Comparison of ENCODE assay signal across 8 mouse cellular contexts in the genomic region with DNA sequence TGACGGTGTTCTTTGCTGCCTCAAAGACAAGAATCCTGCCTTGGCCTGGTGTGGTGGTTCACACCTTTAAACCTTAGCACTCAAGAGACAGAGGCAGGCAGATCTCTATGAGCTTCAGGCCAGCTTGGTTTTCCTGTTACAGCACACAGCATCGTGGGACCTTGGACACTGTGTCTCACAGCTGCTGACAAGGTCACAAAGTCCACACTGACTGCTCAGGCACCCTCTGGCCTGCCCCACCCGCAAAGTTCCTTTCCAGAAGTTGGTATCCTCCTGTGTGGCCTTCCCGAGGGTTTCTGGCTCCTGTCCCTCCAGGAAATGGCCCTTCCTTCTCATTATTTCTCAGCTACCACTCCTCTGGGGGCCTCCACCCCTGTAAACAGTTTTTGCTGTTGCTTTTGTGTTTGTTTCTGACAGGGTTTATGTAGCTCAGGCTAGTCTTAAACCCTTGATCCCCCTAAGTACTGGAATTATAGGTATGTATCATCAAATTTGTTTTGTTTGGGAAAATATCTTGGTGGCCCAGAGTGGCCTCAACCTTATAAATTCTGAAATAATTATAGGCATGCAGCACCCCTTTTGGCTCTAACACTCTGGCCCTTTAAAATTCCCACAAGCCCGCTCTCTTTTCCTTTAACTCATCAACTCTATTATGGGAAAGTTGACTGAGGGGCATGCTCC. TPM values are rescaled to one million over a fixed set of nuclear protein-coding genes. Genes with fewer than 3 reads are reported as not detected.
A peak's percentile ranks its signal among the peaks of the same experiment; 100 is the strongest.
DNase-seq lines count a peak whose midpoint lies in the region; ATAC-seq and TF ChIP-seq lines count a peak whose summit lies in the region.

Pabpc4 (plus strand) TSS at position 631 of the 681 bp plus-strand sequence.

- H3K9me3 ChIP-seq in hindbrain, embryonic 16.5 days (ENCODE audit: control insufficient read depth, low read length): no peaks in the 10 kb centered on the region
- H3K9me3 ChIP-seq in liver, embryonic 16.5 days (replicated peaks; ENCODE audit: control insufficient read depth, low read length): no peaks in the 10 kb centered on the region

- no peaks in the 10 kb centered on the region; the same call in 1 of the 2 replicates for H3K4me1 ChIP-seq in hindbrain, embryonic 16.5 days (ENCODE audit: control insufficient read depth, insufficient read depth, low read depth, low read length)
- H3K4me1 ChIP-seq in liver, embryonic 16.5 days (ENCODE audit: control insufficient read depth, low read depth, low read length): no peaks in the 10 kb centered on the region

- peak; percentile 33 for DNase-seq in kidney, adult 9 months
- no peak for DNase-seq in kidney, adult 18-20 months
- DNase-seq in adrenal gland, postnatal 10 days: no peak
- DNase-seq in gastrocnemius, adult 2 months: no peak
- no peak for DNase-seq in right cerebral cortex, postnatal 36 days (ENCODE audit: low spot score in 2 of 2)
- DNase-seq in spleen, postnatal 14 days (ENCODE audit: low spot score in 2 of 2): no peak

- WGBS in hindbrain, embryonic 16.5 days: 72% methylated on average over 5 of the region's 5 CpGs
- 53% methylated on average over 5 of the region's 5 CpGs for WGBS in liver, embryonic 16.5 days (ENCODE audit: insufficient replicate concordance)

- no peak within 1 kb of the TSS for H3K4me2 ChIP-seq in hindbrain, embryonic 16.5 days (ENCODE audit: low read length)
- no peak within 1 kb of the TSS for H3K4me2 ChIP-seq in liver, embryonic 16.5 days (ENCODE audit: low read depth, low read length)

- H3K27ac ChIP-seq in gastrocnemius, adult 2 months: no peak within 1 kb of the TSS
- no peak within 1 kb of the TSS for H3K27ac ChIP-seq in hindbrain, embryonic 16.5 days (ENCODE audit: low read depth, low read length)
- H3K27ac ChIP-seq in liver, embryonic 16.5 days (ENCODE audit: low read length): no peak within 1 kb of the TSS

- H3K9ac ChIP-seq in hindbrain, embryonic 16.5 days (ENCODE audit: low read depth, low read length): no peak within 1 kb of the TSS
- no peak within 1 kb of the TSS for H3K9ac ChIP-seq in liver, embryonic 16.5 days (ENCODE audit: low read depth, low read length)

- H3K4me3 ChIP-seq in gastrocnemius, adult 2 months: no peak within 1 kb of the TSS
- H3K4me3 ChIP-seq in hindbrain, embryonic 16.5 days (ENCODE audit: low read length): no peak within 1 kb of the TSS
- no peak within 1 kb of the TSS for H3K4me3 ChIP-seq in liver, embryonic 16.5 days (ENCODE audit: low read depth, low read length)

- H3K27me3 ChIP-seq in hindbrain, embryonic 16.5 days (replicated peaks; ENCODE audit: control insufficient read depth, insufficient read depth, low read length): no peaks in the 10 kb centered on the region
- no peaks in the 10 kb centered on the region for H3K27me3 ChIP-seq in liver, embryonic 16.5 days (ENCODE audit: control insufficient read depth, insufficient read depth, low read depth, low read length)

- no peak for ATAC-seq in hindbrain, embryonic 16.5 days
- ATAC-seq in liver, embryonic 16.5 days (ENCODE audit: low read depth): no peak

- no peaks in the 10 kb centered on the region for H3K36me3 ChIP-seq in hindbrain, embryonic 16.5 days (ENCODE audit: control insufficient read depth, insufficient read depth, low read length)
- H3K36me3 ChIP-seq in liver, embryonic 16.5 days (ENCODE audit: control insufficient read depth, insufficient read depth): no peaks in the 10 kb centered on the region

- intact Hi-C loops in gastrocnemius, adult 2 months (cut with DNase I): no loop called here

- no peak for TF ChIP-seq CTCF in gastrocnemius, adult 2 months (IDR thresholded peaks at IDR 0.05)

RNA-seq across cellular contexts. Expression of gene Pabpc4, which starts in this region (rescaled TPM):
- total RNA-seq in adrenal gland, postnatal 10 days (2021): 100 to 1,000 TPM; 102 to 143 TPM
- 100 to 1,000 TPM; 325 to 341 TPM for total RNA-seq in gastrocnemius, adult 2 months (2021)
- polyA plus RNA-seq in hindbrain, embryonic 16.5 days (2015; fragmentation: Nextera tagmentation; extraction: Ambion mirVana): 23.0 and 31.4 TPM in 2 replicates
- 70.4 and 73.8 TPM in 2 replicates for polyA plus RNA-seq in liver, embryonic 16.5 days (2015; fragmentation: Nextera tagmentation; extraction: Ambion mirVana)
